Mouse (Mus musculus) gastrocnemius, postnatal 36 days (tissue): ENCODE measurements around the gene Nat8f1. TPM values are rescaled to one million over a fixed set of nuclear protein-coding genes. Genes with fewer than 3 reads are reported as not detected.
"Not testable (repeated sequence)": the region's sequence is repeated elsewhere in the genome, so short reads cannot be mapped to it uniquely, and the experiment has no call there.

Source experiments
- DNase-seq, 2 experiments: peaks; one replicate each; pipeline ENCODE4 v3.0.0; 2022
- intact Hi-C: fragments of 180-260 bp; cut with DNase I; formaldehyde crosslinking; loops from one replicate; pipeline ENCODE4 v1.15.1; 2025
- long read RNA-seq, 2 experiments: library from polyadenylated mRNA; stranded (forward); transcript quantifications; one replicate each; pipeline ENCODE4 v2.0.0; 2021
- total RNA-seq, 2 experiments: library from RNA; stranded (reverse); gene quantifications; 2 replicates each; pipeline ENCODE4 v1.2.3; 2021

Gene Nat8f1
- total RNA-seq: 1 to 10 TPM; 1.2 to 2.1 TPM
- long read RNA-seq, experiment 1, partial matches to known transcripts: 0 of 7 reads
- long read RNA-seq, experiment 1, other reads (novel, unspliced or antisense): 6 of 7 reads
- long read RNA-seq, experiment 2, partial matches to known transcripts: 0 of 10 reads
- long read RNA-seq, experiment 2, other reads (novel, unspliced or antisense): 7 of 10 reads

GRCm38 (mm10) chr6:85915539-85916513, at the start of gene Nat8f1:
Gene Nat8f1, minus strand, starts transcription at chr6:85915687.
- DNase-seq: peak; percentile 83 to 91
- intact Hi-C loops: not testable (repeated sequence)

- intact Hi-C loops: loop anchor here (5.0 kb wide), 1 partner anchor 509 kb away; the partner anchor contains the start of genes Cct7 and Pradc1
- DNase-seq: peak; percentile 91 to 92
These were observed 45.9 kb upstream of the Nat8f1 start, which contains the start of gene Dusp11 for GRCm38 (mm10) chr6:85961101-85962091. Gene Dusp11, minus strand, starts transcription at chr6:85961667.

- intact Hi-C loops: no loop called here
- no peak for DNase-seq
These were observed 42.1 kb upstream of the Nat8f1 start for GRCm38 (mm10) chr6:85957581-85957980.

GRCm38 (mm10) chr6:85948549-85948948, 33.1 kb upstream of the Nat8f1 start:
- DNase-seq: no peak
- intact Hi-C loops: no loop called here

GRCm38 (mm10) chr6:85942469-85942868, 27.0 kb upstream of the Nat8f1 start:
- intact Hi-C loops: no loop called here
- DNase-seq: no peak

GRCm38 (mm10) chr6:85938701-85939100, 23.2 kb upstream of the Nat8f1 start:
- intact Hi-C loops: loop anchor here (5.0 kb wide), 1 partner anchor 64 kb away; no protein-coding TSS in a partner anchor
- no peak for DNase-seq

GRCm38 (mm10) chr6:85936508-85937465, 21.3 kb upstream of the Nat8f1 start:
- intact Hi-C loops: loop anchor here (5.0 kb wide), 1 partner anchor 66 kb away; no protein-coding TSS in a partner anchor
- DNase-seq: peak; percentile 77 to 85

GRCm38 (mm10) chr6:85935646-85936045, 20.2 kb upstream of the Nat8f1 start:
- DNase-seq: no peak
- intact Hi-C loops: loop anchor here (5.0 kb wide), 1 partner anchor 67 kb away; no protein-coding TSS in a partner anchor

- intact Hi-C loops: no loop called here
- DNase-seq: no peak
These were observed 18.6 kb upstream of the Nat8f1 start for GRCm38 (mm10) chr6:85934047-85934446.

GRCm38 (mm10) chr6:85929312-85929711, 13.8 kb upstream of the Nat8f1 start:
- DNase-seq: no peak
- intact Hi-C loops: no loop called here

- intact Hi-C loops: no loop called here
These were observed 12.3 kb upstream of the Nat8f1 start for GRCm38 (mm10) chr6:85927476-85928464.

GRCm38 (mm10) chr6:85926709-85927108, 11.2 kb upstream of the Nat8f1 start:
- DNase-seq: no peak
- intact Hi-C loops: no loop called here

More at GRCm38 (mm10) chr6:85927476-85928464, 12.3 kb upstream of the Nat8f1 start:
- DNase-seq: no peak

- intact Hi-C loops: no loop called here
These were observed 8.2 kb upstream of the Nat8f1 start for GRCm38 (mm10) chr6:85923643-85924042.

GRCm38 (mm10) chr6:85919401-85919800, 3.9 kb upstream of the Nat8f1 start:
- intact Hi-C loops: no loop called here
- no peak for DNase-seq

More at GRCm38 (mm10) chr6:85923643-85924042, 8.2 kb upstream of the Nat8f1 start:
- no peak for DNase-seq

- intact Hi-C loops, DNase-seq: not testable (repeated sequence)
These were observed 2.9 kb upstream of the Nat8f1 start for GRCm38 (mm10) chr6:85918341-85918740.

- no peak for DNase-seq
- intact Hi-C loops: no loop called here
These were observed 1.1 kb upstream of the Nat8f1 start for GRCm38 (mm10) chr6:85916596-85916995.

- DNase-seq: no peak
- intact Hi-C loops: no loop called here
These were observed 347 bp downstream of the Nat8f1 start for GRCm38 (mm10) chr6:85915141-85915538.

- DNase-seq: no peak
- intact Hi-C loops: no loop called here
These were observed 3.9 kb downstream of the Nat8f1 start, which contains the start of gene Tprkb for GRCm38 (mm10) chr6:85911587-85911986. Gene Tprkb, plus strand, starts transcription at chr6:85911865.
